Mouse (Mus musculus) MN1 (cell line): ENCODE measurements at regions not wholly inside any gene's neighbourhood (a gene's known extent, or its start where the extent isn't known, plus 50 kb on each side); places are given as distances from the start of the nearest gene placed in this dataset.

ENCODE experiments used
- DNase-seq: peaks from one replicate; pipeline ENCODE4 v3.0.0-alpha.2; 2016; ENCODE audit warnings: low spot score

GRCm38 (mm10) chr12:109662179-109662578, 62.0 kb upstream of the Rtl1 start:
- DNase-seq, result no peak

- no peak for DNase-seq
Measured at GRCm38 (mm10) chr12:109674766-109675165, 74.6 kb upstream of the Rtl1 start.

GRCm38 (mm10) chr12:109694046-109694445, 93.9 kb upstream of the Rtl1 start:
- no peak for DNase-seq

- DNase-seq, result no peak
Measured at GRCm38 (mm10) chr12:109694801-109695430, 94.8 kb upstream of the Rtl1 start.

- no peak for DNase-seq
Measured at GRCm38 (mm10) chr12:109706820-109707219, 106.7 kb upstream of the Rtl1 start.

- DNase-seq, result no peak
Measured at GRCm38 (mm10) chr12:109709661-109710060, 109.5 kb upstream of the Rtl1 start.

- DNase-seq, result no peak
Measured at GRCm38 (mm10) chr12:109711392-109711791, 111.3 kb upstream of the Rtl1 start.

GRCm38 (mm10) chr12:109711946-109712345, 111.8 kb upstream of the Rtl1 start:
- DNase-seq, result no peak

GRCm38 (mm10) chr12:109712386-109712785, 112.3 kb upstream of the Rtl1 start:
- DNase-seq, result no peak

- no peak for DNase-seq
Measured at GRCm38 (mm10) chr12:109713041-109713440, 112.9 kb upstream of the Rtl1 start.

GRCm38 (mm10) chr12:109714061-109714460, 113.9 kb upstream of the Rtl1 start:
- no peak for DNase-seq

- no peak for DNase-seq
Measured at GRCm38 (mm10) chr12:109716991-109717390, 116.9 kb upstream of the Rtl1 start.

- no peak for DNase-seq
Measured at GRCm38 (mm10) chr12:109718036-109718435, 117.9 kb upstream of the Rtl1 start.

GRCm38 (mm10) chr12:109738201-109738600, 138.1 kb upstream of the Rtl1 start:
- no peak for DNase-seq

GRCm38 (mm10) chr12:109738911-109739310, 138.8 kb upstream of the Rtl1 start:
- DNase-seq, result no peak

- DNase-seq, result no peak
Measured at GRCm38 (mm10) chr12:109742486-109742885, 142.4 kb upstream of the Rtl1 start.

- no peak for DNase-seq
Measured at GRCm38 (mm10) chr12:109743036-109743650, 143.0 kb upstream of the Rtl1 start.

GRCm38 (mm10) chr12:109744186-109744585, 144.1 kb upstream of the Rtl1 start:
- no peak for DNase-seq

- no peak for DNase-seq
Measured at GRCm38 (mm10) chr12:109745731-109746484, 145.8 kb upstream of the Rtl1 start.

- no peak for DNase-seq
Measured at GRCm38 (mm10) chr12:109747201-109747600, 147.1 kb upstream of the Rtl1 start.

- no peak for DNase-seq
Measured at GRCm38 (mm10) chr12:109747776-109748175, 147.6 kb upstream of the Rtl1 start.

GRCm38 (mm10) chr12:109748326-109749059, 148.4 kb upstream of the Rtl1 start:
- no peak for DNase-seq

- DNase-seq, result peak; percentile 6
Measured at GRCm38 (mm10) chr12:109749256-109749655, 149.1 kb upstream of the Rtl1 start.
